Mouse (Mus musculus) E14TG2a.4 (cell line): ENCODE data around the gene Ostm1.

Source experiments
- CTCF ChIP-seq: conservative IDR thresholded peaks from 2 replicates; pipeline ENCODE4 v1.5.1; 2014; ENCODE audit warnings: low read length
- NANOG ChIP-seq: IDR thresholded peaks from 2 replicates; pipeline ENCODE4 v1.6.1; 2014; ENCODE audit warnings: borderline replicate concordance, low read length, mixed read lengths
- POU5F1 ChIP-seq: IDR thresholded peaks from 2 replicates; pipeline ENCODE4 v1.6.1; 2014; ENCODE audit warnings: low read length, borderline replicate concordance

DNA sequence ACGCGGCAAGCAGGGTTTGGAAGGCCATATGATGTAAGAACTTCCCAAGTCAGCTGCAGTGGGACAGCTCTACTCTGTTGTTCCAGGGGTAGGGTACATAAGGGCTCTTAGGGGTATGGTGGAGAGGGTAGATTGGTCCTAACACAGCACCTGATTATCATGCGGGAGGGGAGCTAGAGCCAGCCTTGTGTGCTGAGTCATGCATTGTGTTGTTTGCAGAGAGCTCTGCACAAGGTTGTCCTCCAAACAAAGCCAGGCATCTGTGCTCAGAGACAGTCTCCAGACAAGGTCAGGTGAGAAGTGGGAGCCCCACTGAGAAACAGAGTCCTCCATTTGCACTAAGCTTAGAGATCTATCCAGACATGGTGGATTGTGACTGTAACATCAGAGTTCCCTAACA, 37.1 kb upstream of the Ostm1 start:
- TF ChIP-seq CTCF: no peak
- no peak for TF ChIP-seq POU5F1
- TF ChIP-seq NANOG: no peak
